Mouse (Mus musculus) adrenal gland (tissue): Measurements from ENCODE around the gene Fgfr2.

Source experiments
- intact Hi-C: fragments of 180-260 bp; cut with DNase I; formaldehyde crosslinking; loops from one replicate; pipeline ENCODE4 v1.15.1; 2025

Fgfr2 gene

GRCm38 (mm10) chr7:132976079-132976478 is 147.1 kb downstream of the Fgfr2 start:
- intact Hi-C loops, result no loop called here

DNA sequence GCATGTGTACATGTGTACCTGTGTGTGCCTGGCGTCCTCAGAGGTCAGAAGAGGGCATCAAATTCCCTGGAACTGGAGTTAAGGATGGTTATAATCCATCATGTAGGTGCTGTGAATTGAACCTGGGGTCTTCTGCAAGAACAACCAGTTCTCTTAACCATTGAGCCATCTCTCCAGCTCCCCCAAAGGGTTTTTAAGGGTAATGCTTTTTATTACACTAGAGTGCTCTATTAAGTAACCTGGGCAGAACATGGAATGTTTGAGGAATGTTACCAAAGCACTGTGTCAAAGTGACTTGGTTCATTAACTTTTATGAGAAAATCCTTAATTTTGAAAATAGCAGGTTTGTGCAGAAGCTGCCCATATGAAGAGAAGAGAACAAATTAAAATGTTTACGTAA is 151.1 kb downstream of the Fgfr2 start:
- intact Hi-C loops, result loop anchor here (5.0 kb wide), 1 partner anchor 35 kb away; no protein-coding TSS in a partner anchor

GRCm38 (mm10) chr7:132965707-132966106 is 157.4 kb downstream of the Fgfr2 start:
- intact Hi-C loops, result no loop called here

- intact Hi-C loops, result no loop called here
Observed at GRCm38 (mm10) chr7:132964395-132964794, 158.8 kb downstream of the Fgfr2 start.

GRCm38 (mm10) chr7:132950613-132951012 is 172.5 kb downstream of the Fgfr2 start:
- intact Hi-C loops, result no loop called here

DNA sequence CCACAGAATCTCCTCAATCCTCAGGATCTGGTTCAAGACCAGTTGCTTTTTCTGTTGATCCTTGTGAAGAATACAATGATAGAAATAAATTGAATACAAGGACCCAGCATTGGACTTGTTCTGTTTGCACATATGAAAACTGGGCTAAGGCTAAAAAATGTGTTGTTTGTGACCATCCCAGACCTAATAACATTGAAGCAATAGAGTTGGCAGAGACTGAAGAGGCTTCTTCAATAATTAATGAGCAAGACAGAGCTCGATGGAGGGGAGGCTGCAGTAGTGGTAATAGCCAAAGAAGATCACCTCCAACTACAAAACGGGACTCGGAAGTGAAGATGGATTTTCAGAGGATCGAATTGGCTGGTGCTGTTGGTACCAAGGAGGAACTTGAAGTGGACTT is 173.2 kb downstream of the Fgfr2 start:
- intact Hi-C loops, result no loop called here

- intact Hi-C loops, result no loop called here
Observed at GRCm38 (mm10) chr7:132940569-132940968, 182.6 kb downstream of the Fgfr2 start.

DNA sequence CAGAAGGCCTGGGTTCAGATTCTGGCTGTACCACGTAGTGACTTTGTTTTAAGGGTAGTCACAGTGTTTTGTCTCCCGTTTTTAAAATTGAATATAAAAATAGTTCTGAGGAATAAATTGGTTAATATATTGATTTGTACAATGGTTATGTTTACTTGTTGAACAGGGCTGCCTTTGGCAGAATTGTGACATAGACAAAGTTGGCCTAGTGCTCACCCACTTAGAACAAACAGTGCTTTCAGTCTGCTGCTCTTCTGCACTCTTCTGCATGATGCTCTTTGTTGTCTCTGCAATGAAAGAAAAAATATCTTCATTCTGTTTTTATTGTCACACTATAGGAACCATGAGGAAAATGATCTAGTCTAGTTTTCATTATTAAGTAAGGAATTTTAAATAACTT is 184.0 kb downstream of the Fgfr2 start:
- intact Hi-C loops, result loop anchor here (5.0 to 10.0 kb wide), 2 partner anchors 33 to 56 kb away; no protein-coding TSS in a partner anchor

DNA sequence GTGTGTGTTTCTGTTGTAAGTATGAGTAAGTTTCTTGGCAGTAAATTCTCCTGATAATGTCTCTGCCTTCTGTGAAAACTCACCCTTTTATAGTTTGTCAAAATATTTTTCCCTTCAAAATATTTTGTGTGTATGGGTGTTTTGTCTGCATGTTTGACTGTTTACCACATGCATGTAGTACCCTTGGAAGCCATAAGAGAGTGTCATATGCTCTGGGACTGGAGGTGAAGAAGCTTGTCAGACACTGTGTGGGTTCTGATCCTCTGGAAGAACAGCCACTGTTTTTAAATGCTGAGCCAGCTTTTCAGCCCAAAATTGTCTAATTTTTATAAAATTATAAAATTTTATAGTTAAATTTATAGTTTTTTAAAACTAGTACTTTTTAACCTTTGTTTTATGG is 188.4 kb downstream of the Fgfr2 start:
- intact Hi-C loops, result loop anchor here (5.0 to 10.0 kb wide), 2 partner anchors 38 to 60 kb away; no protein-coding TSS in a partner anchor

DNA sequence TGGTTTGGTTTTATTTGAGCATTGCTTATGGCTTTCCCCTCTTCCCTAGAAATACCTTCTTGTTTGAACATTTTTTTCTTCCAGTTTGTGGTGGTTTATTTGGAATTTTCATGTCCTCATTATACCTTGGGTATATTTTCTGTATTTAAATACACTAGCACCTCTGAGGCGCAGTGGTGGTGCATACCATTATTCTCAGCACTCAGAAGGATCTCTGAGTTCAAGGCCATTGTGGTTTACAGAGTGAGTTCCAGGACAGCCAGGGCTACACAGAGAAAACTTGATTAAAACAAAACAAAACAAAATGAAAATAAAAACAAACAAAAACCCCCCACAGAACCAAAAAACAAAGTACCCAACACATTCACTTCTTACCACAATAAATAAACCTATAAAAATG is 189.8 kb downstream of the Fgfr2 start:
- intact Hi-C loops, result loop anchor here (10.0 kb wide), 1 partner anchor 61 kb away; no protein-coding TSS in a partner anchor

DNA sequence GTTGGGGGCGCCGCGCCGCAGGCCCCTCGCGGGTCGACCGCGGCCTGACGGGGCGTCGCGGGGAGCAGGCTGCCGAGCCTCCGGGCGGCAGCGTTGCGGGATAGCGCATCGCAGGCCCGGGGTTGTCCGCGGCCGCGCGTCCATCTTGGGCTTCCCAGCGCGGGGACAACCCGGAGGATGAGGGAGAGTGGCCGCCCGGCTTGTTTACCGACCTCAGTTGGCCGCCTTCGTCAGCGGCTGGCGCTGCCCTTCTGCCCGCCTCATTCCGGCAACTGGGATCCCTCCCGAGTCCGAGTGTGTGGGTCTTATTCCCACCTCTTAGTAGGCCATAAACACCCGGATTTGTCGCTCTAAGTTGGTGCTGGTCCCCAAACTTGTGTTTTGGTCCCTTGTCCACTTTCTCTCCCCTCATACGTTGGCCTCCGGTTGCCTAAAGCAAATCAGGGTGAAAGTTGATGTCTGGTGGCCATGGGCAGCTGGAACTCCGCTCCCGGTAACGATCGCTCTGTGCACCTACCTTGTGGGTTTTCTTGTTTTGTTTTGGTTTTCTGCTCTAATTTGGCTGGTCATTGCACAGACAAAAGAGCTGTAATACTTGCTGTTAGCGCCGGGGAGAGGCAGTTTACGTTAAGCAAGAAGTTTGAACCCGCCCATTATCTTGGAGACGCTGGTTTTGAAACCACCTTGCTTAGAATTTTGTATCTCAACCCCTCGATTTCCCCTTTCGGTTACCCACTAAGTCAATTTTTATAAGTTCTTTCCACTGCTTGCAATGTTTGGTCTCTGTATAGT is 191.4 kb downstream of the Fgfr2 start:
- intact Hi-C loops, result loop anchor here (10.0 kb wide), 1 partner anchor 63 kb away; no protein-coding TSS in a partner anchor

- intact Hi-C loops, result loop anchor here (10.0 kb wide), 1 partner anchor 64 kb away; no protein-coding TSS in a partner anchor
Observed at GRCm38 (mm10) chr7:132930850-132931559, 192.1 kb downstream of the Fgfr2 start, which contains the start of gene Zranb1. Gene Zranb1, plus strand, starts transcription at chr7:132931142.

DNA sequence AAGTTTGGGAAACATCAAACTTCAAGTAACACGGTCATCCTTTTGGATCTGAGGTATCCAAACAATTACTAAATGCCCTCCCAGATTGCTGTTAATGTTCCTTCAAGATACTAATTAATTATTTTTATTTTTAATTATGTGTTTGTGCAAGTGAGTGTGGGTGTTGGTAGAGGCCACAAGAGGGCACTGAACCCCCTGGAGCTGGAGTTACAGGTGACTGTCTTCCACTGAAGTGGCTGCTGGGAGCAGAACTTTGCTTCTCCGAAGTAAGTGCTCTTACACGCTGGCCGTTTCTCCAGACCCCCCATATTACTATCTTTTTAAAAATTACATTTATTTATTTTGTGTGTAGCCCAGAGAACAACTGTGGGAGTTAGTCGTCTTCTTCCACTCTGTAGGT is 193.1 kb downstream of the Fgfr2 start:
- intact Hi-C loops, result loop anchor here (10.0 kb wide), 1 partner anchor 65 kb away; no protein-coding TSS in a partner anchor

- intact Hi-C loops, result no loop called here
Observed at GRCm38 (mm10) chr7:132927201-132927600, 195.9 kb downstream of the Fgfr2 start.

- intact Hi-C loops, result no loop called here
Observed at GRCm38 (mm10) chr7:132925227-132925626, 197.9 kb downstream of the Fgfr2 start.

DNA sequence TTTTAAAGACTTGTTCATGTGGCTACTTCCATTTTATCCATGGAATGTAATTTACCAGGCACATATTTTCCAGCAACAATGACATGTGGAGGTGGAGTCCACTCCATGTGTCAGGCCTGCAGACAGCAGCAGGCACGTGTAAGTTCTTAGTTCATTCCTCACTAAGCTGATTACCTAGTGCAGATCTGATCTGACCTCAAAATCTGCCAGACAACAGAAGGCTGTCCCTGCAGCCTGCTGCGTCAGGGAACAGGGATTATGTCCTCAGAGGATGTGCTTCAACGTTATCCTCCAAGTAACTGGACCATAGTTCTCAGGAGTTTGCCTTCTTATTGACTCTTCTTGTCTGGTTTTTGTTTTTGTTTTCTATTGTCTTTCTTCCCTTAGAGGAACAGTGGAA is 201.2 kb downstream of the Fgfr2 start:
- intact Hi-C loops, result no loop called here

GRCm38 (mm10) chr7:132903796-132904195 is 219.4 kb downstream of the Fgfr2 start:
- intact Hi-C loops, result no loop called here

DNA sequence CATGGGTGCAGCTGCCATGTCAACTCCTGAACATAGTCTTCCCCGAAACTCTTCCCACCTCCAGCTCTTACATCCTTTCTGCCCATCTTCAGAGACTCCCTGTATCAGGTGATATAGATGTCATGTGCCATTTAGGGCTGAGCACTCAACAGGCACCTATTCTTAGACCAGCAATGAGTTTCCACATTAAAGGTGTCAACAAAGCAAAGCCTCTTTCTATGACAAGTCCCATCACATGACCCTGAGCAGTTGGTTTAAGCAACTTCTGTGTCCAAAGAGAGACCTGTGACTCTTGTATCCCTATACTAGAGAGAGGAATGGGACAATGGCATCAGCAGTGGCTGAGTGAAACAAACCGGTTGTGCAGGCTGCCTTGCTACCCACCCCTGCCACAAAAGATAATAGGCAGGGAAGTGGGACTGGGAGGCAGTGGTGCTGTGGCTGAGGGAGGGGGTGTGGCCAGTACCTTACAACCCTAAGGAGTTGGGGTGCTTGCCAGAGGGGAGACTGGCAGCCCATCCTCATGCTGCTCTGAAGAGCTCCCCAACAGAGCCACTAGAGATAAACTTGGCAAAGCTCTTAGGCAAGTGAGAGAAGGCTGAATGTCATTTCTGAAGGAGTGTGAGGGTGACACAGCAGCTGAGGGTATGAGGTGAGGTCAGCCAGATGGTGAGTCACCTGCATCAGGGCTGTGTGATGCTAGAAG is 222.2 kb downstream of the Fgfr2 start:
- intact Hi-C loops, result no loop called here

DNA sequence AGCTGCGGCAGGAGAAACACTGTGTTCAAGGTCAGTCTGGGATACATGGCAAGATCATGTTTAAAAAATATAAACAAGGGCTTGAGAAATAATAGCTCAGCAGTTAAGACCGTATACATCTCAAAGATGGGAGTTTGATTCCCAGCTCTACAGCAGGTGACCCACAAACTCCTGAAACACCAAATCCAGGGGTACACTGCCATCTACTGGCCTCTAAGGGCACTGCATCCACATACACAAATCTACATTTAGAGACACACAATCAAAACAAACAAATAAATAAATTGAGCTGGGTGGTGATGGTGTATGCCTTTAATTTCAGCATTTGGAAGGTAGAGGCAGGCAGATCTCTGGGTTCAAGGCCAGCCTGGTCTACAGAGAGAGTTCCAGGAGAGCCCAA is 224.9 kb downstream of the Fgfr2 start:
- intact Hi-C loops, result loop anchor here (5.0 kb wide), 1 partner anchor 241 kb away; no protein-coding TSS in a partner anchor

- intact Hi-C loops, result loop anchor here (5.0 kb wide), 1 partner anchor 240 kb away; no protein-coding TSS in a partner anchor
Observed at GRCm38 (mm10) chr7:132897258-132897657, 225.9 kb downstream of the Fgfr2 start.

GRCm38 (mm10) chr7:132896206-132896815 is 226.8 kb downstream of the Fgfr2 start:
- intact Hi-C loops, result loop anchor here (5.0 kb wide), 1 partner anchor 239 kb away; no protein-coding TSS in a partner anchor
